Mouse (Mus musculus): Measurements from ENCODE around the gene AW011738. TPM values are rescaled to one million over a fixed set of nuclear protein-coding genes. Genes with fewer than 3 reads are reported as not detected.

Gene AW011738
- polyA plus RNA-seq, 1 experiment: 0.89 TPM

GRCm38 (mm10) chr4:156216196-156216595 is 13.1 kb downstream of the AW011738 start:
- TF ChIP-seq FLI1 (IDR thresholded peaks at IDR 0.05; ENCODE audit: low read length) (no peak), GATA1 (IDR thresholded peaks at IDR 0.05; ENCODE audit: borderline replicate concordance, low read length) (no peak)
- H3K36me3 ChIP-seq (replicated peaks; ENCODE audit: low read length): peaks cover 3% of the 10 kb centered on the region
- no peaks in the 10 kb centered on the region for H3K4me1 ChIP-seq
- H3K9me3 ChIP-seq: no peaks in the 10 kb centered on the region; the same call in 1 of the 2 replicates
- H3K27me3 ChIP-seq (replicated peaks): peaks cover 44% of the 10 kb centered on the region
- H3K4me3 ChIP-seq (replicated peaks): no peak overlapping the region

- no peak for TF ChIP-seq FLI1 (IDR thresholded peaks at IDR 0.05; ENCODE audit: low read length)
- no peak for TF ChIP-seq GATA1 (IDR thresholded peaks at IDR 0.05; ENCODE audit: borderline replicate concordance, low read length)
- Histone ChIP-seq H3K36me3 (replicated peaks; ENCODE audit: low read length) (peaks cover 13% of the 10 kb centered on the region), H3K4me3 (replicated peaks) (no peak overlapping the region), H3K27me3 (replicated peaks) (peaks cover 44% of the 10 kb centered on the region), H3K4me1 (peaks cover 9% of the 10 kb centered on the region), H3K9me3 (no peaks in the 10 kb centered on the region; the same call in 1 of the 2 replicates)
Observed at GRCm38 (mm10) chr4:156217022-156217669, 14.0 kb downstream of the AW011738 start.

DNA sequence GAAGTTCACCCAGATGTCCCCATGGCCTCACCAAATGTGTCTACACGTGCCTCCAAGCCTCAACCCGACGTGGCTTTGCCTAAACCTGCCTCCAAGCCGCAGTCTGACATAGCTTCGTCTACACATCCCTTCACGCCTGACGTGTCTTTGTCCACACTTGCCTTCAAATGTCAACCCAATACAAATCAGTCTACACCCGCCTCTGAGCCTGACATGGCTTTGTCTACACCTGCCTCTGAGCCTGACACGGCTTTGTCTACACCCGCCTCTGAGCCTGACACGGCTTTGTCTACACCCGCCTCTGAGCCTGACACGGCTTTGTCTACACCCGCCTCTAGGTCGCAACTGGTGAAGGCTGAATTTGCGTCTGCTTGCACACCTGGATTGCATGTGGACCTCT is 14.7 kb downstream of the AW011738 start:
- Histone ChIP-seq H3K4me3 (replicated peaks) (no peak overlapping the region), H3K4me1 (peaks cover 12% of the 10 kb centered on the region), H3K27me3 (replicated peaks) (peaks cover 46% of the 10 kb centered on the region), H3K36me3 (replicated peaks; ENCODE audit: low read length) (peaks cover 20% of the 10 kb centered on the region), H3K9me3 (no peaks in the 10 kb centered on the region; the same call in 1 of the 2 replicates)
- TF ChIP-seq GATA1 (IDR thresholded peaks at IDR 0.05; ENCODE audit: borderline replicate concordance, low read length): no peak
- TF ChIP-seq FLI1 (IDR thresholded peaks at IDR 0.05; ENCODE audit: low read length): no peak

DNA sequence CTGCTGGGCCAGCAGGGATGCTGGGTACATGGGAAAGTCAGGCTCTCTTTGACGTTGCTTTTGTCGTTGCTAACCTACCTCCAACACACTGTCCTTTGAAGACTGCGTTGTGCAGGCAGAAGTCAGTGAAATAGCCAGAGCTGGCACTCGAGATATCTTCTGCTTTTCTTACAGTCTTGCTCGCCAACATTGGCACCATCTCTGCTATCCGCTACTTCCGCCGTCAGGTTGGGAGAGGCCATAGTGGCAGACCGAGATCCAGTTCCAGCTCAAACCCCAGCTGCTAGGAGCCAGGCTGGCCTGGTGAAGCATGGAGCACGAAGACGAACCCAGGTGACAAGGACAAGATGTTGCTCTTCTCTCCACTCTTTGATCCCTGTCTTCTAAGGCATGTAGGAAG is 16.8 kb downstream of the AW011738 start:
- peaks cover 12% of the 10 kb centered on the region for H3K4me1 ChIP-seq
- no peaks in the 10 kb centered on the region for H3K9me3 ChIP-seq
- H3K36me3 ChIP-seq (replicated peaks; ENCODE audit: low read length): peaks cover 38% of the 10 kb centered on the region
- TF ChIP-seq GATA1 (IDR thresholded peaks at IDR 0.05; ENCODE audit: borderline replicate concordance, low read length): no peak
- no peak for TF ChIP-seq FLI1 (IDR thresholded peaks at IDR 0.05; ENCODE audit: low read length)
- H3K27me3 ChIP-seq (replicated peaks): peaks cover 57% of the 10 kb centered on the region
- H3K4me3 ChIP-seq (replicated peaks): no peak overlapping the region

GRCm38 (mm10) chr4:156224276-156224675 is 21.2 kb downstream of the AW011738 start:
- Histone ChIP-seq H3K9me3 (no peaks in the 10 kb centered on the region), H3K27me3 (replicated peaks) (peaks cover 22% of the 10 kb centered on the region), H3K36me3 (replicated peaks; ENCODE audit: low read length) (peaks cover 42% of the 10 kb centered on the region), H3K4me3 (replicated peaks) (no peak overlapping the region), H3K4me1 (peaks cover 30% of the 10 kb centered on the region)
- TF ChIP-seq GATA1 (IDR thresholded peaks at IDR 0.05; ENCODE audit: borderline replicate concordance, low read length) (no peak), FLI1 (IDR thresholded peaks at IDR 0.05; ENCODE audit: low read length) (no peak)

- TF ChIP-seq GATA1 (IDR thresholded peaks at IDR 0.05; ENCODE audit: borderline replicate concordance, low read length) (no peak), FLI1 (IDR thresholded peaks at IDR 0.05; ENCODE audit: low read length) (no peak)
- Histone ChIP-seq H3K4me3 (replicated peaks) (peak overlapping the region; percentile 74), H3K4me1 (peaks cover 26% of the 10 kb centered on the region), H3K27me3 (replicated peaks) (peaks cover 17% of the 10 kb centered on the region), H3K9me3 (no peaks in the 10 kb centered on the region), H3K36me3 (replicated peaks; ENCODE audit: low read length) (peaks cover 58% of the 10 kb centered on the region)
Observed at GRCm38 (mm10) chr4:156227752-156228392, 24.8 kb downstream of the AW011738 start.

- Histone ChIP-seq H3K36me3 (replicated peaks; ENCODE audit: low read length) (peaks cover 58% of the 10 kb centered on the region), H3K4me3 (replicated peaks) (peak overlapping the region; percentile 74)
- TF ChIP-seq FLI1 (IDR thresholded peaks at IDR 0.05; ENCODE audit: low read length) (no peak), GATA1 (IDR thresholded peaks at IDR 0.05; ENCODE audit: borderline replicate concordance, low read length) (no peak)
Observed at GRCm38 (mm10) chr4:156228393-156229024, 25.4 kb downstream of the AW011738 start.

GRCm38 (mm10) chr4:156234021-156234501 is 31.0 kb downstream of the AW011738 start:
- peak overlapping the region; percentile 92 for H3K4me3 ChIP-seq (replicated peaks)
- TF ChIP-seq GATA1 (IDR thresholded peaks at IDR 0.05; ENCODE audit: borderline replicate concordance, low read length) (no peak), FLI1 (IDR thresholded peaks at IDR 0.05; ENCODE audit: low read length) (no peak)
- peaks cover 61% of the 10 kb centered on the region for H3K36me3 ChIP-seq (replicated peaks; ENCODE audit: low read length)
- H3K27me3 ChIP-seq (replicated peaks): peaks cover 7% of the 10 kb centered on the region
- peaks cover 42% of the 10 kb centered on the region for H3K4me1 ChIP-seq
- H3K9me3 ChIP-seq: no peaks in the 10 kb centered on the region

More at GRCm38 (mm10) chr4:156228393-156229024, 25.4 kb downstream of the AW011738 start:
- no peaks in the 10 kb centered on the region for H3K9me3 ChIP-seq
- peaks cover 18% of the 10 kb centered on the region for H3K27me3 ChIP-seq (replicated peaks)
- peaks cover 32% of the 10 kb centered on the region for H3K4me1 ChIP-seq

DNA sequence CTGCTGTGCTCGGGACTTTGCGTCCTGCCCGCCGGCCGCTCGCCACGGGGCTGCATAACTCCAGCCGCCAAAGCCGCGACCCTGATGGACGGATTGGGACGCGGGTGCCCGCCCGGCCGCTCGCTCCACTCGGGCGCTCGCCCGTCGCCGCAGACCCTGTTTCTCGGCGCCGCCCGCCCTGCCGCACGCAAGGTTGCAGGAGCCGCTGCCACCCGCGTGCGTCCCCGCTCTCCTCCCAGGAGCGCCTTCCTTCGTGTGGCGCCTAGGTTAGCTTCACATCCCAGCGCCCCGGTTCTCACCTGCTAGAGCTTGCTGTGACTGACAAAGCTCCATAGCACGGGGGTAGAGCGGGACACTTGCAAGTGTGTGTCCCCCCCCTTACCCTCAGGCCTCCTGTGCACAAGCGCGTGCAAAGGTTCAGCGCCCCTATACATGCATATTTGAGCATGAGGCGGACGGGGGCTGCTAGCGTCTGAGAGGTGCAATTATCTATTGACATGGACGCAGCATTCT is 31.7 kb downstream of the AW011738 start, which contains the start of gene Plekhn1:
TSS of gene Plekhn1 (minus strand) at position 157 of the 513 bp plus-strand sequence.
- Histone ChIP-seq H3K36me3 (replicated peaks; ENCODE audit: low read length) (peaks cover 61% of the 10 kb centered on the region), H3K9me3 (no peaks in the 10 kb centered on the region), H3K4me1 (peaks cover 40% of the 10 kb centered on the region), H3K4me3 (replicated peaks) (peak within 1 kb of the TSS; percentile 96), H3K27me3 (replicated peaks) (peaks cover 7% of the 10 kb centered on the region)
- no peak for TF ChIP-seq GATA1 (IDR thresholded peaks at IDR 0.05; ENCODE audit: borderline replicate concordance, low read length)
- no peak for TF ChIP-seq FLI1 (IDR thresholded peaks at IDR 0.05; ENCODE audit: low read length)
